Mouse (Mus musculus): ENCODE data around the gene Dnah1.

Dnah1 gene

DNA sequence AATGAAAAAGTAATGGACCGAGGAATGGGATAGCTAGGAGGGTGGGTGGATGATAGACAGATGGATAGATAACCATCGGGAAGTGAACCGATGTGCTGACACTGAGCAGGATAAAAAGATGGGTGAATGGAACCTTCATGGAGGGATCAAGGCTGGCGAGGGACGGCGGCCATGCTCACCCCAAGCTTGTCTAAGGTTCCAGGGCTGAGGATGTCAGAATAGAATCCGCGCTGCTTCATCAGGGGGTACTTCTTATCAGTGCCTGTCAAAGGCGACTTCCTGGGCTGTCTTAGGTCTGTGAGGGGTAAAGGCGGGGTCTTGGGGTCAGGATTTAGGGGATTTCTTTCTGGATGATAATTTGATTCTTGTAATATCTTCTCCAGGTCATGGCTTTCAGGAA is 4.2 kb downstream of the Dnah1 start:
- in situ Hi-C loops (cut with MboI, MseI), result no loop called here

DNA sequence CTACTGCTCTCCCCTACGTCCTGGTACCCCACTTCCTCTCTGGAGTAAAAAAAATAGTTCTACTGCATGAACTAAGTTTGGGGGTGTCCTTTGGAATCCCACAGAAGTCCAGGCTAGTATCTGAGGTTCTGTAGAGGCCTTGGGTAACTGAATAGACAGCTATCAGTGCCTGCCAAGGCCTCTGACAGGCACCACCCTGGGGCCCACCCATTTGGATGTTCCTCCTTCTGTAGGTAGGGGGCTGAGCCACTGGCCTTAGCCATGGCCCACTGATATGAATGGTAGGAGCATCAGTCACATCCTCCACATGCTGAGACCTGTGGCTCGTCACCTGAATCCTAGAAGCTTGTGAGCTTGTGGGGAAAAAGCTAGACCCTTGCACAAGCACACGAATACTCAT is 5.9 kb downstream of the Dnah1 start:
- in situ Hi-C loops (cut with MboI, MseI), result no loop called here

DNA sequence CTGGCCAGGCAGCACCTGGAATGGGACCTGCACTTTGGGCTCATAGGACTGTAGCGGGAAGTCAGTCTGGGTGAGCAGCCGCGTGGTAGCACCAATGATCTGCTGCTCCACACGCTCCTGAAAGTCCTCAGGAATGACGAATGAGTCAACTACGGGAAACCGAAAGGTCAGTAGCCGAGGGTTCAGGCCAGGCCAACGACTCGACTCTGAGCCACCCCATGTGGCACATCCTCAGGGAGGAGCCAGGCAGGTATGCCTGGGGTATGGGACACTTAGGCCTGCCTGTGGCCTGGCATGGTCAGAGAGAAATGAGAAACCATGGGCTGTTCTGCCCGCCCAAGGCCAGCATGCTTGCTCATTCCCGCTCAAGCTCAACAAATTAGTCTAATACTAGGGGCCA is 7.1 kb downstream of the Dnah1 start:
- in situ Hi-C loops (cut with MboI, MseI), result no loop called here

DNA sequence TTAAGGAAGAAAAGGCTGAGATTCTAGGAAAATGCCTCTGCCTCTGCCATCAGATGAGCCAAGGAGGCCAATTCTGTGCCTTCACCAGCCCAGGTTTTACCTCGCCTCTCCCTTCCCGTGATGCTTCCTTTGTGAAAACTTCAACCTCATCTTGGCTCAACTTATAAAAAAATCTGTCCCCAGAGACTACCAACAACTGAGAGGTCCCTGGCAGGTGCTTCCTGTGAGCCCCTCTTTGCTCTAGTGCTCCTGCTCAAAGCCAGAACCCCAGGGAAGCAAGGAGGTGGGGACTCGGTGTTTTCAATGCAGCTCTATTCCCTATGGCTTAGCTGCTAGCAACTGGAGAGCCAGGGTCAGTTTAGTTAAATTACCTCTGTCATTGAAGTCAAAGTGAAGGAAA is 10.5 kb downstream of the Dnah1 start:
- in situ Hi-C loops (cut with MboI, MseI), result no loop called here

DNA sequence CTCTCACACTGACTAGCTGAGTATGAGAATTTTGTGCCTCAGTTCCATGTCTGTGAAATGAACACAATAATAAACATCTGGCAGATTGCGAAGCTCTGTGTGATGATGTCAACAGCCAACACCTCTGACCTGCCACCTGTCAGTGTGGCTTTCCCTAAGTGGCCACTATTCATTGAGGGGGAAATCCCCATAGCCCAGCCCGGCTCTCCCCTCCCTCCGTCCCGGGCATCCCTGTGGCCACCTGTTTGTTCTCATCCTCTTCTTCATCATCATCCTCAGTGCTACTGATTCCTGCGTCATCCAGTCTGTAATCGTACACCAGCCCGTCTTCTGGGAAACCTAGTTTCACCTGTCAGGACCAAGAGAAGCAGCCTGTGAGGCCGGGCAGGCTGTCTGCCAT is 38.0 kb downstream of the Dnah1 start:
- in situ Hi-C loops (cut with MboI, MseI), result loop anchor here (25.0 kb wide), 1 partner anchor 777 kb away; no protein-coding TSS in a partner anchor

DNA sequence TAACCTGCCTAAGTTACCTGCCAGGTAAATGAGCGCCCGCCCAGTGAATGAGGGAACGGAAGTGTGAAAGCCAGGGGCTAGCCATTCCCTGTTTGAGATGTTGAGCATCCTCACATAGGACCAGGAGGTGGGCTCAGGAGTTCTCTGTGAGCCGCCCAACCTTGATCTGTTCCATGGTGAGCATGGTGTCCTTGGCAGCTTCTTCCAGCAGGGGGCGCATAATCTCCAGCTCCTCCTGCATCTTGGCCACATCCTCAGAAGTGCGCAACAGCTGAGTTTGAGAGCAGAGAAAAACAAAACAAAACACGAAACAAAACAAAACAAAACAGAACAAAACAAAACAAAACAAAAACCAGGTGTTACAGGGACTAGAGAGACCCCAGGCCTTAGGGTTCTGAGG is 51.5 kb downstream of the Dnah1 start:
- in situ Hi-C loops (cut with MboI, MseI), result loop anchor here (5.0 kb wide), 1 partner anchor 200 kb away; no protein-coding TSS in a partner anchor

DNA sequence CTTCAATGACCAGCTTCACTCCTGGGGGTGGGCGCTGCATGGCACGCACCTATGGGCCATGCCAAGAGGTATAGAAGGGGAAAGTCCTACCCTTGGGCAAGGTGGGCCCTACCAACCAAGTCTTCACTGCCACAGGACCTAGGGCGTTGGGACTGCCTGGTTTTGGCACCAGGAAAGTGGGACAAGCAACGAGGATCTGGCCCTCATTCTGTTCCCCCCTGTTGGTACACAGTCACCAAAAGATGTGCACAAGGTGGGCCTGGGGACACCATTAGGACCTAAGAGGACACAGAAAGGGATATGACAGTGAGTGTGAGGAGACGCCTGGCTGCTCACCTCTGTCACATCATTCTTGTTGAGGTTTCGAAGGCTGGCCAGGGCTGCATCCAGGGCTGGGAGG is 52.6 kb downstream of the Dnah1 start:
- in situ Hi-C loops (cut with MboI, MseI), result loop anchor here (5.0 kb wide), 1 partner anchor 201 kb away; no protein-coding TSS in a partner anchor

DNA sequence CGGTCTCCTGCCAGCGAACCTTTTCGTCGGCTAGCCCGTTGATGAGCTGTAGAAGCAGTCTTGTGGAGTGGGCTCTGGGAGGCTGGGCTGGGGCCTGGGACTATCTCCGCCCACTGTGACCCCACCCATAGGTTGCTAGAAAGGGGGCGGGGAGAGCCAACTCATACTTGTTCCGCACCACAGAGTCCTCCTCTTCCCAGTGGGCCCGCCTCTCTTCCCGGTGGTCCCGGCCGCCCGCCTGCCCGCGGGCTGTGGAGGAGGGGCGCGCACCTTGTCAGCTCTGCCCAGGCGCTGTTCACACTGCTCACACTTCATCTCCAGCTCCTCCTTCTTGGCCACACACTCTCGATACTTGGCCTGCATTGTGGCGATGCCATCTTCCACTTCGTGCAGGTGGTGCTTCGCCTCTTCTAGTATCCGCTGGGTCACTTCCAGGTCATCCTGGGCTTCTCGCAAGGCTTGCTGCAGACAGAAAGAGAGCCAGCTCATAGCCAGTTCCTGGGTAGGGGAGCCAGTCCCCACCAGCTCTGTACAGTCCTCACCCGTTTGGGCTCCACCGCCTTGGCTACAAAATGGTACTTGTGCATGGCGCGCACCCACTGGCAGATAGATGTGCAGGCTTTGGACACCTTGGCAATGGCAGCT is 54.1 kb downstream of the Dnah1 start:
- in situ Hi-C loops (cut with MboI, MseI), result loop anchor here (5.0 kb wide), 1 partner anchor 203 kb away; no protein-coding TSS in a partner anchor

DNA sequence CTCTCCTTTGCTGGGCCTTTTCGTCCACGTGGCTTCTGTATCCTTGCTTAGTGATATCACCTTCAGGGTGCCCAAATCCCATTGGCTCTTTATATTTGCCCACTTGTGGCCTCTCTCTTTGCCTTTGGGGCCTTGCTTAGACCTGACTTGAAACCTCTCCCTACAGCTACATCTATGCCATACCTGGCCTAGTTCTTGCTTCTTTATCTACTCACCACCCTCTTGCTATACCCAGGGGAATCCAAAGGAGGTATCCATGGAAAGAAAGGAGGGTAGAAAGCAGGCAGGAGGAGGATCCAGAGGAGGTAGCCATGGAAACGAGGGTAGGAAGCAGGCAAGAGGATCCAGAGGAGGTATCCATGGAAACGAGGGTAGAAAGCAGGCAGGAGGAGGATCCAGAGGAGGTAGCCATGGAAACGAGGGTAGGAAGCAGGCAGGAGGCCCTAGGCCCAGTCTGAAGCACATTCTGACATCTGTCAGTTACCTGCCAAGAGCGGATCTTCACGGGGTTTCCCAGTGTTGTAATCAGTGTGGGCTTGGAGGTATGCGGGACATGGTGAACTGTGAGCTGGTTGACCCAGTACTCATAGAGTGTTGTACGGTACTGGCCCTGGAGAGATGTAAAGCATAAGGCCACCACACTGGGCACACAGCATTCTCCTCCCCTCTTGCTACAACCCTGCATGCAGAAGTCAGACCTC is 55.2 kb downstream of the Dnah1 start:
- in situ Hi-C loops (cut with MboI, MseI), result no loop called here

DNA sequence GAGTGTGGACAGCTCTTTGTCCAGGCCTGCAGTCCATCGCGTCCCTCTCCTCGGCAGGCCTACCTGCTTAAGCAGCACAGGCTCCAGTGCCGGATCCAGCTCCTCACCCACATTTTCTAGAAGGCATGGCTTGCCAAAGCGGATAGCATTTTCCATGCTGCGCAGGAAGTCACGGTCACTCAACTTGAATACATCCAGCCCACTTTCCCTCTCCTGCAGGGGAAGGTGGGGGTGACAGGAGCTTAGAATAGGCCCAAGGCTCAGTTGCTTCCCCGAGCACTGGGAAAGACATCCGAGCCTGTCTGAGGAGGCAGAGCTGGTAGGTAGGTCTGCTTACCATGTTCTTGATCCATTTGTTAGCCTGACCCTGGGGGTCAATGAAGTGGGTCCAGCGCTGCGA is 56.0 kb downstream of the Dnah1 start:
- in situ Hi-C loops (cut with MboI, MseI), result no loop called here

DNA sequence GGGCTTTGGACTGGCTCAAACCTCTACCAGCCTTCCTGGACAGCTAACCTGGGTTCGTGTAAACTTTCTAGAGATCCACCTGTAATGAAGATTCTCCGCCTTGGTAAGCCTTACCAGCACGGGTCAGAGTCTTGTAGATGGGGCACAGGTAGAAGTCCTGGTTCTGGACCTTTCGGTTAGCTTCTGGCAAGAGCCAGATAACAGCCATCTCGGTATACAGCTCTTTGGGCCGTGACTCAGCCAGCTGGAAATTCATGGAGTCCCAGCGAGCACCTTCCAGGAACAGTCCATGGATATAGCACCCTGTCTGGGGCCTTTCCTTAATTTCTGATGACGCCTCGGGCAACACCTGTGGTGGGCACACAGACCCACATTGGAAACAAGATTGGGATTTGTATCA is 62.8 kb downstream of the Dnah1 start:
- in situ Hi-C loops (cut with MboI, MseI), result no loop called here

DNA sequence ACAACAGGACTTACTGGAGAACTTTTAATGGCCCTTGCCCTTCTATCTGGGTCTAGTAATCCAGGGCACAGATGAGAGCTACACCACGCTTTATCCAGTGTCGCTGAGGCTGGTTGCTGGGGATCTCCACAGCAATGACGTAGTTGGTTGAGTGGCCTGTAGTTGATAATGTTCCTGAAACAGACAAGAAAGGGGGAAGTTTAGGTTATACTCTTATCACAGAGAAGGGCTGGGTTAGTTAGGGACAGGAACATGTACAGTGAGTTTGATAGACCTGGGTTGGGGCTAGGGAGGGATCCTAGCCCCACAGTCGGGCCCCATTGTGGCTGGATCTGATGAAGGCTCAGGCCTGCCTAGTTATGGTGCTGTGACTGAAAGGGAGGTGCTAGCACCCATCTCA is 63.3 kb downstream of the Dnah1 start:
- in situ Hi-C loops (cut with MboI, MseI), result no loop called here

DNA sequence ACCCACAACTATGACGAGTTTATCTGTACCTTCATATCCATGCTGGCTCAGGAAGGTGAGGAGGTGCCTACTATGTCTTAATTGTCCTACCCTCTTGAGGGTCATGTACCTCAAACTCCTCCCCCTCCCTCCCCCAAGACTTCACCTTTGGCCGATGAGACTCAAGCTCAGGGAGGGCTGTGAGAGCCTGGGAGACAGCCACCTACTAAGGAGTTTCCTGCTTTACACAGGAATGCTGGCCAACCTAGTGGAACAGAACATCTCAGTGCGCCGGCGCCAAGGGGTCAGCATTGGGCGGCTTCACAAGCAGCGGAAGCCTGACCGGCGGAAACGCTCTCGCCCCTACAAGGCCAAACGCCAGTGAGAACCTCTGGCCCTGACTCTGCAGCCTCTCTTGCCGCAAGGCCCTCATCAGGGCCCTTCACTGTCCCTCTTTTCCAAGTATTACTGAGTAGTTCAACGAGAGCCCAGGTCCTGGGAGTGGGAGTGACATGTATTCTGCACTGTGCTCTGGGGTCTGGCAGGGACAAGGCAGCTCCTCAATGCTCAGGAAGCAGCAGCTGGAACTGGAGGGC is 65.1 kb downstream of the Dnah1 start:
- in situ Hi-C loops (cut with MboI, MseI), result no loop called here

DNA sequence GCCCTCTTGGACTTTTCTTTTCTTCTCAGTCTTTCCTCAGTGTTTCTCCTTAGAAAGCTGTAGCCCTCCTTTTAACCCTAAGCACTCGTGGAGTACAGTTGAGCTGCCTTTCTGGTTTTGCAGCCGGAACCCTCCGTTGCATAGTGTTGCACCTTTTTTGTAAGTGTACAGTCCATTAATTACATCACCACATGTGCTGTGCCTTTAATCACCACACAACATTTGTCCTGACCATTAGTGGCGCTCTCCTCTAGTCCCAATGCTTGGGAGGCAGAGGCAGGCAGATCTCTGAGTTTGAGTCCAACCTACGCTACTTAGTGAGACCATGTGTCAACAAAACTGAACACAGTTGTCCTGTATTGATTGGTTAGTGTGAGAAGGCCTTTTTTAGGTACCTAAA is 71.6 kb downstream of the Dnah1 start:
- in situ Hi-C loops (cut with MboI, MseI), result no loop called here

DNA sequence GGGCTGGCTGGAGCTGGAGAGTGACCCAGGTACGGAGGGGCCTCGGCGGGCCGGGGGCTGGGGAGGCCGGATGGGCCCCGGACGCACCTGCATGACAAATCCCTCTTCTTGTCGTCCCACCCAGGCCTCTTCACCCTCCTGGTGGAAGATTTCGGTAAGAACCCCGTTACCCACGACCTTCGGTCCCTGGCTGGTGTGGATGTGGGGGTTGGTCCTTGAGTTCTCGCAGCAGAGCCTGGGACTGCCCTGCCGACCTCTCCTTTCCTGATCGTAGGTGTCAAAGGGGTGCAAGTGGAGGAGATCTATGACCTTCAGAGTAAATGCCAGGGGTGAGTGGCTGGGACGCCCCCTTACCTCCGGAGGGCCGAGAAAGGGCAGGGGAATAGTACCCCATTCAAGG is 72.1 kb downstream of the Dnah1 start:
- in situ Hi-C loops (cut with MboI, MseI), result no loop called here

DNA sequence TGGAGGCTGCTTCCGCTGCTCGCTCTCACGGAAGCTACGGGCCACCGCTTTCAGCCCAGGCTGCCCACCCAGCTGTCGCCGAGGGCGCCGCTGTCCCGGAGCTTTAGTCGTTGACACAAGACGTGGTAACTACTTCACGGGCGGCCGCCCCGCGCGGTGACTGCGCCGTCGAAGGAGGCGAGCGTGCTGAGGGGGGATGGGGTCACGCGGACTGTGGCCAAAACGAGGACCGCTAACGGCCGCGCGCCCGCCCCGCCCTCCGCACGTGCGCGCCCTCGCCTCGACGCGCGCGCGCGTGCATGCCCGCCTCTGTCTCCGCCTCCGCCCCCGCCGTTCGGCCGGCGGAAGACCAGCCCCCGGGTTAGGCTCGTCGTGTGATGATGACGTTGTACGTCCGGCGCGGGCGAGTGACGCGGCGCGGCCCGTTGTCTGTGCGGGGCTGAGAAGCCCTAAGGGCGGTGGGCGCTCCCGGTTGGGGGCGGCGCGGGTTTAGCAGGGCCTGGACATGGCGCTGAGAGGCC is 72.6 kb downstream of the Dnah1 start, which contains the start of the genes Phf7 and Bap1:
TSS of gene Phf7 (minus strand) at position 234 of the 521 bp plus-strand sequence.
TSS of gene Bap1 (plus strand) at position 367 of the 521 bp plus-strand sequence.
- in situ Hi-C loops (cut with MboI, MseI), result no loop called here

DNA sequence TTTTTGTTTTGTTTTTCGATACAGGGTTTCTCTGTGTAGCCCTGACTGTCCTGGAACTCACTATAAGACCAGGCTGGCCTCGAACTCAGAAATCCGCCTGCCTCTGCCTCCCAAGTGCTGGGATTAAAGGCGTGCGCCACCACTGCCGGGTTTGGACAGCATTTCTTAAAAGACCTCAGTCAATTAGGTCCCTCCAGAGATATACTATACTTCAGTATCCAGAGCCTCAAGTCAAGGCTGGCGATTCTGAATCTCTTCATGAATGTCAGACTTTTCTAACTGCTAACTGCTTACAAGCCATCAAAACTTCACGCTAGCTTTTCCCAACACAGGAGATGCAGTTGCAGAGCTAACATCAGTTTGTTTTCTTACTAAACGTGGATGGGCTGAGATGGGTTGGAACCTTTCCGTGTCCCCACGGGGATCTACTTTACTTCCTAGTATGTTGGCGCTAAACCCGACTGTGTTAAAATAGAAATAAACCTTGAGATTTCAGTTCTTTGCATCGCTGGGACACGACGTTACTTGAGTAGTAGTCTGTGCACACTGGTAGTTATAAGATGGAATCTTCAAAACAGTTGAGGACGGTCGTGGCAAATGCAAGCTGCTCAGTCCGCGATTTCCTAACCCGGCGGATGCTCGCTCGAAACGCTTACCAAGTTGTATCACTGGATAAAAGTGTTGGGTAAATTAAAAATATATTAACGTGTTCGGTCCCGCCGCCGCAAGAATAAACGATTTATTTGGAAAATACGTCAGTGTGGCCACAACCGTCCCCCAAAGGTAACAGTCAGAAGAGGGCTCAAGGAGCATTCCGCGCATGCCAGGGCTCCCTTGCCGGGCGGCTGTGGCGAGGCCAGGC is 73.2 kb downstream of the Dnah1 start:
- in situ Hi-C loops (cut with MboI, MseI), result no loop called here

DNA sequence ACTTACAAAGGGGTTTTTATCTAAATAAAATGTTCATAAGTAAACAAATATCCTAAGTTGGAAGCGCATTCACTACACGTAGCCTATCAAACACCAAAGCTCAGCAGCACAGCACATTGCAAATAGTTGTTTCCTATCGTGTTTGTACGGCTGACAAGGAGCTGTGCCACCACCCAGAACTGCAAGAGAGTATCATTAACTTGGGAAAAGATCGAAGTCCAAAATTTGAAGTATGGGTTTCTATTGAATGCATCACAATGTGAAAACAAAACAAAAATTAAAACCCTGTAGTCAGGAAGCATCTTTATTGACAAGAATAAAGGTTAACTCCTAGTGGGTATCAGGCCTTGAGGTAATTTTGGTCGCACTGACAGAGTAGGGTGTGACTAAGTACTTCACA is 75.3 kb downstream of the Dnah1 start:
- in situ Hi-C loops (cut with MboI, MseI), result no loop called here

DNA sequence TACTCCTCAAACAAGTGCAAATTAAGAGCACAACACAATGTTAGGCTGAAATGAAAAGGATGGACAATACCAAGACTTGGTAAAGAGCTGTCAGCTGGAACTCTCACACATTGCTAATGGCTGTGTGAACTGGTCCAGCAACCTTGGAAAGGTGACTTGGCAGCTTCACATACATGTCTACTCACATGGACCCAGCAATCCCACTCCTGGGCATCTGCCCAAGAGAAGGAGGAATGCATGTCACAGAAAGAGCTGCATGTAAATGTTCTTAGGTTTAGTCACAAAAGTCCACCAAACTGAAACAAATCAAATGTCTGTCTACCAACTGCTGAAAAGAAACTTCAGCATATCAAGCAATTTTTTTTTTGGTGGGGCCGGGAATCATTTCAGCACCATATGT is 77.8 kb downstream of the Dnah1 start:
- in situ Hi-C loops (cut with MboI, MseI), result no loop called here

DNA sequence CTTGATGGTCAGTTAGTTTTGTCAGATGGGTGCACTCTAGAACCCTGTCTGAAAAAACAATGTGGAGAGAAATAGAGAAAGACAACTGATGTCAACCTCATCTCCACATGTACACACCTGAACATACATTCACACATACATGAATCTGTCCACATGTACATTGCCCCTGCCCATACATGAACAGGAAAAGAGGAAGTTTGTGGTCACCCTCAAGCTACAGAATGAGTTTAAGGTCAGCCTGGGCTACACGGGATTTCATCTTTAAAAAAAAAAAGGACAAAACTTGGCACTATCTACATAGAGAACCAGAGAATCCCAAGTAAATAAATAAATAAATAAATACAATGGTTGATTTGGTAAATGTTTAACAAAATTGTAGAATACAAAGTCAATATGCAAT is 78.9 kb downstream of the Dnah1 start:
- in situ Hi-C loops (cut with MboI, MseI), result no loop called here

DNA sequence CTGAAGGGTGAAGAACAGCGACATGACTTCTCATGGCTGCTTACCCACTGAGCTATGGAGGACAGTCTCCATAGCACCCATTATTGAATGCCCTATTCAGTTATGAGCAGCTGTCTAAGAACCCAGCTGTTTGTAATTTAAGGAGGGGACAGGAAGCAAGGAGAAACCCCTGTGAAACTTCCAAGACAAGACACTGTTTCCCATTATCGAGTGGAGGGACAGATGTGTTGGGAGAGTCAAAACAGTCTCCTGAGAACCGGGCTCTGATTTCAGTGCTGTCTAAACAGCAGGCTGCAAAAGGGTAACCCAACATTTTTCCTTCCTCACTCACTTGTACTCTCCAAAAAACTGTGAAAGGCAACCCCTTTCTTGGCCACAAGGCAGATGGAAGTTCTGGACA is 83.2 kb downstream of the Dnah1 start:
- in situ Hi-C loops (cut with MboI, MseI), result no loop called here

Measured in T-helper 1 cell (primary cell).